Mouse (Mus musculus): ENCODE results near the gene Tec.

Tec gene

GRCm38 (mm10) chr5:72854141-72854990 lies 13.9 kb downstream of the Tec start:
- no peak for DNase-seq (ENCODE audit: low spot score in 2 of 2)

- DNase-seq (ENCODE audit: low spot score in 2 of 2) = no peak
Observed at GRCm38 (mm10) chr5:72853365-72853764, 14.9 kb downstream of the Tec start.

- no peak for DNase-seq (ENCODE audit: low spot score in 2 of 2)
Observed at GRCm38 (mm10) chr5:72852301-72852995, 15.8 kb downstream of the Tec start.

- DNase-seq (ENCODE audit: low spot score in 2 of 2) = no peak
Observed at GRCm38 (mm10) chr5:72851674-72852098, 16.6 kb downstream of the Tec start.

GRCm38 (mm10) chr5:72850926-72851673 lies 17.2 kb downstream of the Tec start:
- no peak for DNase-seq (ENCODE audit: low spot score in 2 of 2)

- no peak for DNase-seq (ENCODE audit: low spot score in 2 of 2)
Observed at GRCm38 (mm10) chr5:72848889-72849435, 19.3 kb downstream of the Tec start.

- no peak for DNase-seq (ENCODE audit: low spot score in 2 of 2)
Observed at GRCm38 (mm10) chr5:72846712-72847111, 21.6 kb downstream of the Tec start.

GRCm38 (mm10) chr5:72845928-72846630 lies 22.2 kb downstream of the Tec start:
- DNase-seq (ENCODE audit: low spot score in 2 of 2) = no peak

- DNase-seq (ENCODE audit: low spot score in 2 of 2) = no peak
Observed at GRCm38 (mm10) chr5:72844776-72845495, 23.3 kb downstream of the Tec start.

GRCm38 (mm10) chr5:72844294-72844693 lies 24.0 kb downstream of the Tec start:
- DNase-seq (ENCODE audit: low spot score in 2 of 2) = no peak

- no peak for DNase-seq (ENCODE audit: low spot score in 2 of 2)
Observed at GRCm38 (mm10) chr5:72839655-72840054, 28.6 kb downstream of the Tec start.

GRCm38 (mm10) chr5:72838976-72839375 lies 29.3 kb downstream of the Tec start:
- no peak for DNase-seq (ENCODE audit: low spot score in 2 of 2)

- DNase-seq (ENCODE audit: low spot score in 2 of 2) = no peak
Observed at GRCm38 (mm10) chr5:72835656-72836055, 32.6 kb downstream of the Tec start.

- DNase-seq (ENCODE audit: low spot score in 2 of 2) = no peak
Observed at GRCm38 (mm10) chr5:72832904-72833765, 35.1 kb downstream of the Tec start.

- DNase-seq (ENCODE audit: low spot score in 2 of 2) = no peak
Observed at GRCm38 (mm10) chr5:72832191-72832590, 36.1 kb downstream of the Tec start.

- no peak for DNase-seq (ENCODE audit: low spot score in 2 of 2)
Observed at GRCm38 (mm10) chr5:72830988-72831610, 37.2 kb downstream of the Tec start.

GRCm38 (mm10) chr5:72829506-72830067 lies 38.7 kb downstream of the Tec start:
- no peak for DNase-seq (ENCODE audit: low spot score in 2 of 2)

GRCm38 (mm10) chr5:72828401-72828800 lies 39.9 kb downstream of the Tec start:
- DNase-seq (ENCODE audit: low spot score in 2 of 2) = no peak

- DNase-seq (ENCODE audit: low spot score in 2 of 2) = no peak
Observed at GRCm38 (mm10) chr5:72827435-72827834, 40.8 kb downstream of the Tec start.
